Mouse (Mus musculus) cerebellum, adult 2 months (tissue): ENCODE measurements around the gene Eno2. TPM values are rescaled to one million over a fixed set of nuclear protein-coding genes. Genes with fewer than 3 reads are reported as not detected.
A peak's percentile ranks its signal among the peaks of the same experiment; 100 is the strongest.

ENCODE experiments used
- DNase-seq, 2 experiments: peaks; one replicate each; pipeline ENCODE4 v3.0.0; 2021
- H3K27ac ChIP-seq: fragments of 200-500 bp; 2 replicates; pipeline ENCODE4 v1.5.1; 2012; ENCODE audit warnings: low read length, control low read depth, inconsistent platforms; ENCODE audit not compliant: insufficient read depth
- H3K27me3 ChIP-seq: fragments of 200-500 bp; 2 replicates; pipeline ENCODE4 v1.6.1; 2012; ENCODE audit warnings: inconsistent platforms, mild to moderate bottlenecking, low read length, moderate library complexity; ENCODE audit not compliant: control insufficient read depth, insufficient read depth
- H3K4me1 ChIP-seq: fragments of 200-500 bp; 2 replicates; pipeline ENCODE4 v1.6.1; 2011; ENCODE audit warnings: low read length; ENCODE audit not compliant: control insufficient read depth, insufficient read depth
- H3K4me3 ChIP-seq: fragments of 200-500 bp; replicated peaks from 2 replicates; pipeline ENCODE3; 2011; ENCODE audit warnings: mild to moderate bottlenecking, low read depth, low read length, control low read depth; ENCODE audit not compliant: insufficient read depth
- CTCF ChIP-seq: fragments of 200-500 bp; IDR thresholded peaks from 2 replicates; pipeline ENCODE4 v1.5.1; 2011; ENCODE audit warnings: low read depth, mild to moderate bottlenecking, control low read depth, low read length, moderate library complexity, borderline replicate concordance; ENCODE audit not compliant: insufficient read depth
- POLR2A ChIP-seq: fragments of 200-500 bp; IDR thresholded peaks from 2 replicates; pipeline ENCODE4 v1.6.1; 2011; ENCODE audit warnings: low read length, control low read depth, borderline replicate concordance; ENCODE audit not compliant: insufficient read depth
- WGBS: fragments of 180-500 bp; shearing (Covaris S2); methylation state at CpG from one replicate; pipeline ENCODE4 v1.1.7; 2018; 5-methylcytosine and 5-hydroxymethylcytosine counted together
- polyA plus RNA-seq: library from polyadenylated mRNA; depleted of rRNA; stranded (reverse); fragments of >200 nt; gene quantifications from 2 replicates; pipeline ENCODE4 v1.2.3, GENCODE M21; 2012; rRNA removed

The Eno2 gene
- 888 and 918 TPM in 2 replicates for polyA plus RNA-seq

DNA sequence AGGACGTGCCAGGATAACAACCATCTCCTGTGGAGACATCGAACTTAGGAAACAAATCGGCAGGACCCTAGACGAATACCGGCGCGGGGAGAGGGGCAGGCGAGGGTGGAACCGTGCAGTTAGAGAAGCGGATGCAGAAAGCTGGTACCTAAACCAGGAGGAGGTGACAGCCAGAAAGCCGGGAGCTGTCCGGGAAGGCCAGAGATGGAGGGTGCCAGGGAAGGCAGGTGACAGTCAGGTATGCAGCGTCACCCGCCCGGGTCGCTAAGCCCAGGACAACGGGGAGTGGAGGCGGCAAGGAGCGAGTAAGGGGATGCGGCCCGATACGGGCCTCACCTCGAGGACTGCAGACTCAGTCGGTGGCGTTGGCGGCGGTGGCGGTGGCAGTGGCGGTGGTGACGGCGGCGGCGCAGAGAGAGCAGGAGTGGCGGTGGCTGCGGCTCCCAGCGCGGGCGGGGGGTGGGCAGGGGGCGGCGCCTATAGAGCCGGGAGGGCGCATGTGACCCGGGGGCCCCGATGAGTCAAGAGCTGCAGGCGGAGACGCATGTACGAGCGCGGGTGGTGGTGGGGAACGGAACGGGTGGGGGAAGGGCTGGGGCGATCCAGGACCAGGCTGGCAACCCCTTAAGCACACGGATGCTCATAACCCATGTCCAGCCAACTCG lies at the start of gene Eno2:
Gene Eno2, minus strand, starts transcription at position 573 of the 665 bp plus-strand sequence.
- 2% methylated on average over 54 of the region's 54 CpGs for WGBS
- TF ChIP-seq POLR2A (peak; percentile 69), CTCF (no peak)
- Histone ChIP-seq H3K27ac (peak within 1 kb of the TSS; percentile 99), H3K4me1 (peaks cover 21% of the 10 kb centered on the region), H3K4me3 (peak within 1 kb of the TSS; percentile 90), H3K27me3 (no peaks in the 10 kb centered on the region)
- peak; percentile 88 to 89 for DNase-seq

DNA sequence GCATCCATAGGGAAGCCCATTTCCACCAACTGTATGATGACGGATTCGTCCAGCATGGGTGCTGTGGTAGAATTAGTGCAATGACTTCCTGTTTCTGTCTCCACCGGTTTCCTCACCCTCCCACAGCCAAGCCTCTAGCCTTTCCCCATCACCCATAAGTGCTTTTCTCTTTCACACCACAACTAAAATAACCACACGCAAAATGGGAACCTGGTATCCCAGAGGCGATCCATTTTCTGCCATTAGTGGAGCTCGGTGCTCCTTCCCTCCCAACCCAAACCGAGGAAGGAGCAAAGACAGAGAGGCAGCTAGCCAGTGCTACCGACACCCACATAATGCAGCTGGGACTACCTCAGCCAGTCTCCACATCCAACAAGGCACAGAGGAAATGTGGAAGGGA lies 48.5 kb upstream of the Eno2 start:
- DNase-seq = no peak
- no peak overlapping the region for H3K4me3 ChIP-seq
- TF ChIP-seq POLR2A (no peak), CTCF (no peak)
- H3K27me3 ChIP-seq = no peaks in the 10 kb centered on the region
- WGBS = 91% methylated on average over 8 of the region's 8 CpGs
- H3K27ac ChIP-seq = no peak overlapping the region
- peaks cover 5% of the 10 kb centered on the region for H3K4me1 ChIP-seq

DNA sequence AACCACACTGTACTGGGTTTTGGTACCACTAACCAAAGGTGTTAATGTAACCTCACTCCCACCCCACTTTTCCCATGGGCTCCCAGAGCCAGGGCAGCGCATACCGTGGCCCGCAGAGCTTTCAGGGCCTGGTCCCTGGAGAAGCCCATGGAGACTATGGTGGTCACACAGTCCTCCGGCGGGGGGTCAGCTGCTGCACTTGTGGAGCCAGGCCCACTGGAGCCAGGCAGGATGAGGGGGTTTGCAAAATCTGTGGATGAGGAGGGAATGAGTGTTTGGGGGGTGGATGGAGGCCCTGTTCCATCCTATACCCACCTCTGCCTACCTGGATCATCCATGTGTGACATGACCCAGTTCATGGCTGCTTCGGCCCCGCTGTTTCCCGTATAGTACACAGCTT lies 48.1 kb upstream of the Eno2 start:
- Histone ChIP-seq H3K4me3 (no peak overlapping the region), H3K4me1 (peaks cover 5% of the 10 kb centered on the region), H3K27ac (no peak overlapping the region), H3K27me3 (no peaks in the 10 kb centered on the region)
- WGBS = 94% methylated on average over 8 of the region's 8 CpGs
- DNase-seq = no peak
- TF ChIP-seq POLR2A (no peak), CTCF (no peak)

DNA sequence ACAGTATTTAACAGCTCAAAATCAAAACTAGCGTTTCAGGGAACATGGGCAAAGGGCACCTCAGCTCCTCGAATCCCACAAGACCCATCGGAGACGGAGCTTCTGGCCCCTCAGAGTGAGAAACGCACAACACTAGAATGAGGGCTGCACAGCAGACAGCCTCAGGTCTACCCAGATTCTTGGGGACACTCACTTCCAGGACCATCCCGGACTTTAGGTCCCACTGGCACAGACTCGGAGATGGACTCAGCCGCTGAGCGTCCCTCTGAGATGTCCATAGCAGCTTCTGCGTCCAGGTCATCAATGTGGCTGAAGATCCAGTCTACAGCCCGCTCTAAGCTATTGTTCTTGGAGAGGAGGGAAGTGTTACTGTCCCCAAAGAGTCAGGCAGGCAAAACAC lies 47.7 kb upstream of the Eno2 start:
- 93% methylated on average over 11 of the region's 11 CpGs for WGBS
- DNase-seq = no peak
- TF ChIP-seq POLR2A (no peak), CTCF (no peak)

DNA sequence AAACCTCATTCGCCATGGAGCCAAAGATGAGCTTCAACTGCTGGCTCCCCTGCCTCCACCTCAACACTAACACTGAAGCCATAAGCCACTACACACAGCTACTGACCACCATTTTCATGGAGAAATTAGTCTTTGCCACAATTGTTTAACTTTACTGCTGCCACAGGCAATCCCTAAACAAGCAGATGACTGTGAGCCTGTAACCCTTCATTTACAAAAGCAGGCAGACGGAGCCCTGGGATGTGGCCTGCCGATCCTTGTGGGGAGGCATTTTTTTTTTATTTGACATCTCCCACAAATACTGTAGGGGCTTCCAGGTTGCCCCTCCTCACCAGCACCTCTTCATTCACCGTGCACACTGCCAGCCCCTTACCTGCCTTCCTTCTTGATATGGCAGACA lies 47.1 kb upstream of the Eno2 start:
- no peak for DNase-seq
- no peaks in the 10 kb centered on the region for H3K27me3 ChIP-seq
- H3K4me1 ChIP-seq = peaks cover 13% of the 10 kb centered on the region
- 83% methylated on average over 4 of the region's 4 CpGs for WGBS
- H3K27ac ChIP-seq = no peak overlapping the region
- TF ChIP-seq CTCF (no peak), POLR2A (no peak)
- H3K4me3 ChIP-seq = no peak overlapping the region

More for the DNA sequence above, 47.7 kb upstream of the Eno2 start:
- peaks cover 8% of the 10 kb centered on the region for H3K4me1 ChIP-seq
- H3K27ac ChIP-seq = no peak overlapping the region
- H3K4me3 ChIP-seq = no peak overlapping the region
- no peaks in the 10 kb centered on the region for H3K27me3 ChIP-seq

DNA sequence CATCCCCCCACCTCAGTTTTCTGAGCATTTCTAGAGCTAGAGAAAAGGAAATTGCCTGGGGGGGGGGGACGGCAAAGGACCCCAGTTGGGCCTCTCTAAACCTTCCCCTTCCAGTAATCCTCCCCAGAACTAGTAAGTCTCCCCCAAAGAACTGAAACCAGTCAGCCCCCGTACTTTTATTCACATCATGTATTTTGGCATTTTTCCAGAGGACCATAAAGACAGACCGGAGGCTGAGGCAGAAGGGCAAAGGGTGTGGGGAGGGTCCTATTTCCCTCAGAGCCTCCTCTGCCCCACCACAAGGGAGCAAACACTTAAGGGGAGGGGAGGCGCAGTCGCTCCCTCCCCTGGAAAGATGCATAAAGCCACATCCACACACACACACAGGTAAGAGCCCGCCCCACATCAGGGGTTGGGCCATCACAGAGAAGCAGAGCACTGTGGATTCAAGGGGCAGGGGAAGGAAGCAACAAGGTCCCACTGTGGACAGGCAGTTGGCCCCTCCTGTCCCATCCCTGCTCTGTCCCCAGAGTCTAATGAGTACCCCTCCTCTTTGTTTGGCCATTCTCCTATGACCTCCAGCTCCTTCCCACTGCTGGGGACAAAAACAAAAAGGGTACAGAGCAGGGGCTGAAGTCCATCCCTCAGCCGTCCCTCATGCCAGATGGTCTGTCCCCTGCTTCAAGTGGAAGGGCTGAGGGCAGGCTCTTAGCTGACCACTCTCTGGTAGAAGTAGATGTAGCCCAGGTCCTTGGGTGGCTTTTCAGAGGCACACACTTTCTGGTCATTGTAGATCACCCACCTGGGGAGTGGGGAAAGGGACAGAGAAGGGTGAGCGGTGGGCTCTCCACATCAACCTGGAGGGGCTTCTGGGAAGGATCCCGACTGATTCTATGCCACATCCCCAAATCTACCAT lies 45.6 kb upstream of the Eno2 start:
- no peaks in the 10 kb centered on the region for H3K27me3 ChIP-seq
- TF ChIP-seq CTCF (no peak), POLR2A (no peak)
- 62% methylated on average over 9 of the region's 9 CpGs for WGBS
- no peak overlapping the region for H3K27ac ChIP-seq
- DNase-seq = peak in 1 of 2 experiments; percentile 35
- H3K4me3 ChIP-seq = no peak overlapping the region
- peaks cover 16% of the 10 kb centered on the region for H3K4me1 ChIP-seq

DNA sequence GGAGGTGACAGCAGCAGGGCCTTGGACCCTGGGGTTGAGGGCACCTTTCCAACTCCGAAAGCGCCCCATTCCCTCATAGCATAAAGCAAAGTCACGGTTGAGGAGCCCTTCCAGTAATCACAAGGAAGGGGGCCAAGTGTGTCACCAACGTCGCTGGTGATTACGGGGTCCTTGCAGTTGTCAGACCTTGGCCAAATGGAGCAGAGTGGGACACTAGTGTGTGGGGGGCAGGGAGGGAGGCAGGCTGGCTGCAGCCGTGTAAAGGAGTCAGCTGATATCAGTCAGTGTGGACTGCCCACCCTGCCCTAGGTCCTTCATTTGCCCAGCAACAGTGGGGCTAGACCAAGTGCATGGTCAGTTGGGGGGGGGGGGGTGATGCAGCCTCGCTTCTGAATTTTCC lies 45.0 kb upstream of the Eno2 start:
- Histone ChIP-seq H3K27ac (peak overlapping the region; percentile 78), H3K4me3 (peak overlapping the region; percentile 83), H3K27me3 (no peaks in the 10 kb centered on the region), H3K4me1 (peaks cover 21% of the 10 kb centered on the region)
- no peak for TF ChIP-seq CTCF
- no peak for TF ChIP-seq POLR2A
- under 1% methylated on average over 8 of the region's 8 CpGs for WGBS
- DNase-seq = no peak

DNA sequence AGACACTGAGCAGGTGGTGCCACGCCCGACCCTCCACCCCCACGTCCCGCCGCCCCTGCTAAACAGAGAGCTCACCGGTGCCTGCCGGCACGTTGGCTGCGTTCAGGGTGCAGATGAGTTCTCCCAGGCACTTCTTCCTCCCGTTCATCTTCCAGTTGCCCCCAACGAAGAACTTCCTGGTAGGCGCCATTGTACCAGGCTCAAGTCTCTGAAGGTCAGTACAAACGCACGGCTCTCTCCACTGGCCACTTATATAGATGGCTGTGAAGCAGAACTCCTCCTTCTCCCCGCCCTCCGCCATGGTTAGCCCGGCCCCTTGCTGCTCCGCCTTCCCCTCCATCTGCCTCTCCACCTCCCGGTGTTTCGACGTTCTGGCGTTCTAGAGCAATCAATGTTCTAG lies 44.5 kb upstream of the Eno2 start, which contains the start of gene Tpi1:
Gene Tpi1, minus strand, starts transcription at position 364 of the 400 bp plus-strand sequence.
- H3K4me1 ChIP-seq = peaks cover 21% of the 10 kb centered on the region
- H3K27ac ChIP-seq = peak within 1 kb of the TSS; percentile 80
- peak; percentile 94 for DNase-seq
- peak within 1 kb of the TSS; percentile 83 for H3K4me3 ChIP-seq
- TF ChIP-seq CTCF (no peak), POLR2A (peak; percentile 99; the same call in 1 of the 2 replicates)
- no peaks in the 10 kb centered on the region for H3K27me3 ChIP-seq
- WGBS = under 1% methylated on average over 22 of the region's 22 CpGs
